Mouse (Mus musculus) lung, postnatal 14 days (tissue): ENCODE data around the gene Cxcr4.

Source experiments
- DNase-seq: peaks from one replicate; pipeline ENCODE4 v3.0.0; 2021

Cxcr4 gene

GRCm38 (mm10) chr1:128567224-128568197 is 24.6 kb downstream of the Cxcr4 start:
- no peak for DNase-seq

- no peak for DNase-seq
Measured at GRCm38 (mm10) chr1:128563905-128564304, 28.2 kb downstream of the Cxcr4 start.

GRCm38 (mm10) chr1:128561325-128561874 is 30.7 kb downstream of the Cxcr4 start:
- DNase-seq, result no peak

GRCm38 (mm10) chr1:128560452-128561324 is 31.4 kb downstream of the Cxcr4 start:
- DNase-seq, result no peak

GRCm38 (mm10) chr1:128557953-128558352 is 34.1 kb downstream of the Cxcr4 start:
- no peak for DNase-seq

GRCm38 (mm10) chr1:128552545-128552944 is 39.5 kb downstream of the Cxcr4 start:
- no peak for DNase-seq

- no peak for DNase-seq
Measured at GRCm38 (mm10) chr1:128551743-128552397, 40.2 kb downstream of the Cxcr4 start.

GRCm38 (mm10) chr1:128549442-128549841 is 42.7 kb downstream of the Cxcr4 start:
- DNase-seq, result no peak

- no peak for DNase-seq
Measured at GRCm38 (mm10) chr1:128549007-128549406, 43.1 kb downstream of the Cxcr4 start.

GRCm38 (mm10) chr1:128548220-128548998 is 43.7 kb downstream of the Cxcr4 start:
- DNase-seq, result no peak

- no peak for DNase-seq
Measured at GRCm38 (mm10) chr1:128545672-128546071, 46.4 kb downstream of the Cxcr4 start.

- DNase-seq, result no peak
Measured at GRCm38 (mm10) chr1:128543137-128543536, 49.0 kb downstream of the Cxcr4 start.

GRCm38 (mm10) chr1:128542555-128542954 is 49.5 kb downstream of the Cxcr4 start:
- DNase-seq, result no peak

- DNase-seq, result no peak
Measured at GRCm38 (mm10) chr1:128540213-128540612, 51.9 kb downstream of the Cxcr4 start.

GRCm38 (mm10) chr1:128539555-128539954 is 52.5 kb downstream of the Cxcr4 start:
- DNase-seq, result no peak
